Mouse (Mus musculus): ENCODE data around the gene Olfr1111. TPM values are rescaled to one million over a fixed set of nuclear protein-coding genes. Genes with fewer than 3 reads are reported as not detected.
"Not testable (repeated sequence)": the region's sequence is repeated elsewhere in the genome, so short reads cannot be mapped to it uniquely, and the experiment has no call there.

Olfr1111 gene
- total RNA-seq (2021): not detected
- long read RNA-seq, experiment 1: 0 reads
- long read RNA-seq, experiment 2: 0 reads

DNA sequence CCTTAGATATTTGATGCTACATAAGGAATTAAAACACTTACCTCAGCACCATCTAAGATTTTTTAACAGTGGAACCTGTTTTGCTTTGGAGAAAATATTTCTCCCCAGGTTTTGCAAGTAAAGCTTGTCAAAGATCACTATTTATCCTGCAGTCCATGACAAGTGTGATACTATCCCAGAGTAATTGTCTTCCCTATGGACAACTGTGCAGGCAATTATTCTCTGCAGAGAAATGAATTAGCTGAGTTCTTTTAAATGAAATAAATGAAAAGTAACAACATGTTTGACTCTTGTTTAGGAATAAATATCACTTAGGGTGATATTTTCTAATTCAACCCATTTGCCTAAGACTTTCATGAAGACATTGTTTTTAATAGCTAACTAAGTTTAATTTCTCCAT lies at the start of gene Olfr1111:
Olfr1111 (minus strand) TSS at position 101 of the 400 bp plus-strand sequence.
- H3K27ac ChIP-seq: no peak within 1 kb of the TSS
- no peak for TF ChIP-seq CTCF (IDR thresholded peaks at IDR 0.05)
- intact Hi-C loops (cut with DNase I): no loop called here
- no peak within 1 kb of the TSS for H3K4me3 ChIP-seq
- DNase-seq (ENCODE audit: extremely low spot score in 1 of 2, low spot score in 2 of 2): no peak

DNA sequence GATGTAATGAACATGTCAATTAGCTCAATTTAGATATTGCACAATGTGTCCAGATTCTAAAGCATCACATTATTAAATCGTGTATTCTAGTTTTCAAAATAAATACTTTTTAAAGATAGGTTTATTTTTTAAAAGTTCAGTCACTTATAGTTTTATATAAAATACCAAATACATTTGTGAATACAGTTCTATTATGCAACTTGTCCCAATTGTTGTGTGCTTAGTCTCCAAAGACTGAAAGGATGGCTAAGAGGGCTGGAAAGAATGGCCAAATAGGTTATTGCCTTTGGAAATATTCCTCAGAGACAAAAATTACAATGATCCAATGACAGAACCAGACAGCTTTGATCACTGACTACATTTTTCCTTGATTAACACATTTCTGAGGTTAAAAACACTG lies 35.1 kb upstream of the Olfr1111 start, which contains the start of gene Olfr1112:
Olfr1112 (plus strand) TSS at position 301 of the 400 bp plus-strand sequence.
- no peak for DNase-seq (ENCODE audit: extremely low spot score in 1 of 2, low spot score in 2 of 2)
- intact Hi-C loops (cut with DNase I): no loop called here
- Histone ChIP-seq H3K4me3 (no peak within 1 kb of the TSS), H3K27ac (no peak within 1 kb of the TSS)
- no peak for TF ChIP-seq CTCF (IDR thresholded peaks at IDR 0.05)

DNA sequence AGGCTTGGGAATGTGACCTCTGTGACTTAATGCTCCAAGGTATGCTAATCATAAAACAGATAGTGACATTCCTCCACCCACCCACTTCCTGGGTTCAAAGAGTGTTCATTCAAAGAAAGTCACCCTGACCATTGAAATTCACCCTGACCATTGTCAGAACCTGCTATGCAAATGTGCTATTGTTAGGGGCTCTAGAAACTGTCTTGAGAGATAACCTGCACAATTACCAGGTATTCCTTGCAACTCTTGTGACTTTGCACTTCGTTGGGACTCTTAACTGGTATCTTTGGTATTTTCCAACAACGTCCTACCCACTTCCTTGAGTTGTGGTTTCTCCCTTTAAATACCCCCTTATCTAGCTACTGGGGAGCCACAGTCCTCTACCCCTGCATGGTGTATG lies 15.3 kb upstream of the Olfr1111 start:
- DNase-seq (ENCODE audit: extremely low spot score in 1 of 2, low spot score in 2 of 2); intact Hi-C loops (cut with DNase I); H3K27ac ChIP-seq; H3K4me3 ChIP-seq: not testable (repeated sequence)

DNA sequence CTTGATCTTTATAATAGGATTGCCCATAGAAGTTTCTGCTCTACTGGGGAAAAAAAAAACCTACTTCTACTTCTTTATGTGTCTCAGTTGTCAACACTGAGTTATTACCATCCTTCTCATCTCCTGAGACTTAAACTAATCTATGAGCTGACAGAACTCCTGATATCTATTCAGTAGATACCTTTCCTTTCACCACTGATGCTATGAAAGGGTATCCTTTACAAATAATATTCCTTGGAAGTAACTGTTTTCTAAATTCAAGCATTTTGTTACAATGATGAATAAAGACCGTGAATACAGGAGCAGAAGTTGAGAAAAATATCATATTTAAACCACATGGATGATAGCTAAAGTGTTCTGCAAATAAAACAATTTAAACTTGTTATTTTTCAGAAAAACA lies 12.2 kb downstream of the Olfr1111 start, which contains the start of gene Olfr1110:
Olfr1110 (minus strand) TSS at position 101 of the 400 bp plus-strand sequence.
- no peak for TF ChIP-seq CTCF (IDR thresholded peaks at IDR 0.05)

DNA sequence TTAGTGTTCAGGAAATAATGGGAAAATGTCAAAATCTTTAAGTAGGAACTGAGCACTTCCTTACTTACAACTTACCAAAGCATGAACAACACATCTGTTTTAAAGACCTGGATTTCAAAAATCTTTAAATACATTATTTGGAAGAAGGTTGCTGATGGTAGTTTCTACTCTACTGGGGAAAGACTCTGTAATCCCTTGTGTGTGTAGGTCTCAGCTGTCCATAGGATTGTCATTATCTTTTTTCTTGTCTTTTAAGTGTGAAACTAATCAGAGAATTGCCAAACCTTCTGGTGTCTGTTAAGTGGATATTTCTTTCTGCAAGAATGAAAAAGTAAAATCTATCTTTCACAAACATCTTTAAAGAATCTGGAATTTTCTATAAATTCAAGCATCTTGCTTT lies 38.0 kb downstream of the Olfr1111 start, which contains the start of gene Olfr259:
Olfr259 (minus strand) TSS at position 101 of the 400 bp plus-strand sequence.
- intact Hi-C loops (cut with DNase I): no loop called here
- TF ChIP-seq CTCF (IDR thresholded peaks at IDR 0.05): no peak
- H3K27ac ChIP-seq: no peak within 1 kb of the TSS
- H3K4me3 ChIP-seq: no peak within 1 kb of the TSS
- no peak for DNase-seq (ENCODE audit: extremely low spot score in 1 of 2, low spot score in 2 of 2)

More for the DNA sequence above, 12.2 kb downstream of the Olfr1111 start, which contains the start of gene Olfr1110:
- H3K4me3 ChIP-seq: no peak within 1 kb of the TSS
- no peak within 1 kb of the TSS for H3K27ac ChIP-seq
- intact Hi-C loops (cut with DNase I): no loop called here
- no peak for DNase-seq (ENCODE audit: extremely low spot score in 1 of 2, low spot score in 2 of 2)

Other genes with a start within 250 kb of the Olfr1111 start
- gene Olfr1098, start 228.1 kb downstream of the Olfr1111 start, total RNA-seq (2021): not detected
- not detected for gene Olfr1099, start 191.9 kb downstream of the Olfr1111 start, total RNA-seq (2021)
- gene Olfr1100, start 172.7 kb downstream of the Olfr1111 start, total RNA-seq (2021): not detected
- gene Olfr1101, start 161.4 kb downstream of the Olfr1111 start, total RNA-seq (2021): not detected
- gene Olfr1102, start 154.2 kb downstream of the Olfr1111 start, total RNA-seq (2021): not detected
- gene Olfr1104, start 125.5 kb downstream of the Olfr1111 start, total RNA-seq (2021): not detected
- not detected for gene Olfr1105, start 116.1 kb downstream of the Olfr1111 start, total RNA-seq (2021)
- not detected for gene Olfr1106, start 100.4 kb downstream of the Olfr1111 start, total RNA-seq (2021)
- gene Olfr1107, start 76.8 kb downstream of the Olfr1111 start, total RNA-seq (2021): not detected
- not detected for gene Olfr1109, start 56.6 kb downstream of the Olfr1111 start, total RNA-seq (2021)
- not detected for gene Olfr259, start 38.1 kb downstream of the Olfr1111 start, total RNA-seq (2021)
- not detected for gene Olfr1110, start 12.3 kb downstream of the Olfr1111 start, total RNA-seq (2021)
- not detected for gene Olfr1112, start 35.2 kb upstream of the Olfr1111 start, total RNA-seq (2021)
- gene Olfr1113, start 56.3 kb upstream of the Olfr1111 start, total RNA-seq (2021): not detected
- gene Olfr1115, start 95.4 kb upstream of the Olfr1111 start, total RNA-seq (2021): not detected
- not detected for gene Olfr1116, start 114.9 kb upstream of the Olfr1111 start, total RNA-seq (2021)
- not detected for gene Olfr1118, start 155.0 kb upstream of the Olfr1111 start, total RNA-seq (2021)
- not detected for gene Olfr1120, start 202.2 kb upstream of the Olfr1111 start, total RNA-seq (2021)
- not detected for gene Olfr1121, start 217.3 kb upstream of the Olfr1111 start, total RNA-seq (2021)
- gene Olfr1122, start 233.2 kb upstream of the Olfr1111 start, total RNA-seq (2021): under 1 TPM in 1 of 2 experiments, not detected in 1; 0.11 TPM

Measured in left cerebral cortex, adult 2 months (tissue).